Mouse (Mus musculus) bone marrow, adult 2 months (tissue): ENCODE data around the gene Tmem79.

ENCODE experiments used
- CTCF ChIP-seq: fragments of 200-500 bp; IDR thresholded peaks from 2 replicates; pipeline ENCODE4 v1.5.1; 2011; ENCODE audit warnings: low read length, control low read depth; ENCODE audit not compliant: control insufficient read depth, insufficient read depth
- POLR2A ChIP-seq: fragments of 200-500 bp; IDR thresholded peaks from 2 replicates; pipeline ENCODE4 v1.6.1; 2011; ENCODE audit warnings: low read depth, mild to moderate bottlenecking, control low read depth, low read length, borderline replicate concordance; ENCODE audit not compliant: control insufficient read depth

DNA sequence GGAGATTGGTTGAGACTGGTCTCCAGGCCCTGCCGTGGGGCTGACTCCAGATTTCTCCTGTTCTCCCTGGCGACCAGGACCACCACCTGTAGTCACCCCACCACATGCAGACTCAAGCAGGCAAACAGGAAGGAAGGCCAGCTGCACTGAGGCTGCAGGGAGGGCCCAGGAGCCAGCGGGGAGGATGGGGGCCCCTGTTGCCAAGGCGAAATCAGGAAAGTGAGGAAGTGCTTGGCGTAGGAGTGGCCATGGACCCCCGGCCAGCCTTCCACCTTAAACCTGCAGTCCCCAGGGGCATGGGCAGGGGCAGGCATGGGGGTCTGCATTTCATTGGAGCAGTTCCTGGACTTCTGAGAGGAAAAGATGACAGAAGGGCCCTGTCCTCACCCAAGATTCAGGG lies 25.1 kb upstream of the Tmem79 start:
- no peak for TF ChIP-seq POLR2A
- TF ChIP-seq CTCF: no peak
